Mouse (Mus musculus): Measurements from ENCODE around the gene Nanos1.

Gene Nanos1

GRCm38 (mm10) chr19:60788214-60788960, 32.6 kb downstream of the Nanos1 start:
- no peak for DNase-seq (ENCODE audit: low read depth, low spot score)

- DNase-seq (ENCODE audit: low read depth, low spot score): no peak
Observed at GRCm38 (mm10) chr19:60789452-60789851, 33.7 kb downstream of the Nanos1 start.

- DNase-seq (ENCODE audit: low read depth, low spot score): no peak
Observed at GRCm38 (mm10) chr19:60789919-60790506, 34.2 kb downstream of the Nanos1 start.

DNA sequence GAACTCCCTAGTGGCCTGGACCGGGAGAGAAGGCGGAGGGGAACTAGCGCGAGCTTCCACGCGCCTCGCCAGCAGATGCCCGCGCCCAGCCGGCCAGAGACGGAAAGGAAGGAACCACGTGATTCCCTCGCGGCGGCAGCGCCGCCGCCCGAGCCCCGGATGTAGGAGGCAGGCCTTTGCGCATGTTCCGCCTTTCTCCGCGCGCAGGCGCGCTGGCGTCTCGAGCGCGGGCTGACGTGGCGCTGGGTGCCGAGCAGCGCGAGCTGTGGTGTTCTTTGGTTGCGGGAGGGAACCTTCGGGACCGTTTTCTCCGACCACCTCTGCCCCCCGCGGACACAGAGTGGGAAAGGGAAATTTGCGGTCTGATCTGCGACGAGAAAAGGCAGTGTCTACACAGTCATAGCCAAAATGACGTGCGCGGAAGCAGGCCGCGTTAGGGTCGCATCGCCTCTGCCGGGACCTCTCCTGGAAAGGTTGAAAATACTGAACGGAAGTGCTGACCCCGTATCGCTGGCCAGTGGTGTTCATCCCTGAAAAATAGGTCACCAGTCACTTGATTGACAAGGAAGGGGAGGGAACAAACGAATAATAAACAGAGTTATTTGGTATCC, 34.9 kb downstream of the Nanos1 start, which contains the start of gene Eif3a:
Eif3a (minus strand) TSS at position 108 of the 611 bp plus-strand sequence.
- peak; percentile 97 for DNase-seq (ENCODE audit: low read depth, low spot score)

DNA sequence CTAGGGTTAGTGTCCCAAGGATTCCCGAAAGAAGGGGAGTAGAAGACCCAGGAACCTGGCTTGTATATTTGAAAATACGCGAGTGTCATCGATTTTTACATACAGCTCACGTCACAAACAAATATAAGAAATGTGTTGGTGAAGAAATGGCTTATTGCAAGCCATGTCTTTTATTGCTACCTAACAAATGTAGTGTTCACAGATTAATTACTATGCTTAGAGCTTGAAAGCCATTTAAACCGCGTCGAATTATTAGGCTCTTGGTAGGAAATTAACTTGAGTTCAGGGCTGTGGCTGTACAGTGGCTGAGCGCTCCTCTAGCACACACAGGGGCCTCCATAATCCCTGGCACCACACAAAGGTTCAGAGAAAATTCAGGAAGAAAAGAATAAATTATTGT, 35.4 kb downstream of the Nanos1 start:
- DNase-seq (ENCODE audit: low read depth, low spot score): no peak

DNA sequence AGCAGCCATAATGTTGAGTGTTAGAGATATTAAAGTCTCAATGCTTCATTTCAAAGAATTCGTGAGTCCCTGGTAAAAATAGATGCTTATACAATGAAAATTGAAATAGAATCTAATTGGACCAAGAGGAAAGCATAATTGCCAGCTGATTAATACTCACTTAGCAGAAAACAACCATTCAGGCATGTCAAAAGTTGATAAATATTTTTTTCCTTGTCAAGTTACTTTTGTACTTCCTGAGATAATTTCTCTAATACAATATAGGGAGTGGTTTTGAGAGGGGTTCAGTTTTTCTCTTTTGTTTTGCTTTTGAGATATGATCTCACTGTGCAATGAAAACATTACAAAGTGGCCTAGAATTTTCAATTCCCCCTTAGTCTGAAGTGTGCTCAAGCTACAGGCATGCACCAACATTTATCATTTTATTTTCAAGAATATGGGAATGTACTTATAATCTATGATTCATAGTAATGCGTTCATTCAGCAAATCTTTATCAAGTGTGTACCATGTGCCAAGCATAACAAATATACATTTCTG, 37.5 kb downstream of the Nanos1 start:
- no peak for DNase-seq (ENCODE audit: low read depth, low spot score)

GRCm38 (mm10) chr19:60795244-60795643, 39.5 kb downstream of the Nanos1 start:
- peak; percentile 20 for DNase-seq (ENCODE audit: low read depth, low spot score)

DNA sequence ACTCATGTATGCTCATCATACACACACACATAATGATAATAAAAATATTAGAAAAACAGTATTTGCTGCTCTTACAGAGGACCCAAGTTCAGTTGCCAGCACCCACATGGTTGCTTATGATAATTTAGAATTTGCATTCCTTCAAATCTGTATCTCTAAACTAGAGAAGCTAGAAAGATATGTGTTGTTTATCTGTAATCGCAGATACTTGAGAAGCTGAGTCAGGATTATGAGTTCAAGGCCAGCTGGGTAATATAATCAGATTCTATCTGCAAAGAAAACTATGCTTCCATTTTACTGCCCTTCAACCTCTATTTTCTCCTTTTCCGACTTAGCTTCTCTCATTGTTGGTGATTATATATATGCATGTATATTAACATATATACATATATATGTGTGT, 41.6 kb downstream of the Nanos1 start:
- DNase-seq (ENCODE audit: low read depth, low spot score): no peak

DNA sequence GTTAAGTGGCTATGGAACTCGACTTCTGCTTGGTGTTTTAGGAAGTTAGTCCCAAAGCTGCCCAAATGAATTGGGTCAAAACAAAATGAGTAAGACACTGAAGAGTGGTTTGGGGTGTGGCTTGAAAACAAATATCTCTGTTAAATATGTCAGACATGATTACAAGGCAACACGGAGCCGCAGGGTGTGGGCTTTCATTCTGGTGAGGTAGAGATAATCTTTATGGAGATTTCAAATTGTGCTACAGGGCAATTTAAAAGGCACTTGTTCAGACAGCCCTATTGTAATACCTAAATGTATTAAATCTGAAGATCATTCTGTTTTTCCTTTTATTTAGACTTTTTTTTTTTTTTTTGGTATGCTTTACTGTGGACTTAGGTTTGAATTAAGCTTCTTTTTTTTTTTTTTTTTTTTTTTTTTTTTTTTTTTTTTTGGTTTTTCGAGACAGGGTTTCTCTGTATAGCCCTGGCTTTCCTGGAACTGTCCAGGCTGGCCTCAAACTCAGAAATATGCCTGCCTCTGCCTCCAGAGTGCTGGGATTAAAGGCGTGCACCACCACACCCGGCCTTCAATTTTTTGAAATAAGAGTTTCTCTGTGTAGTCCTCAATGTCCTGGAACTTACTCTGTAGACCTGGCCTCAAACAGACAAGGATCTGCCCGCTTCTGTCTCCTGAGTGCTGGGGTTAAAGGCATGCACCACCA, 44.2 kb downstream of the Nanos1 start:
- DNase-seq (ENCODE audit: low read depth, low spot score): no peak

DNA sequence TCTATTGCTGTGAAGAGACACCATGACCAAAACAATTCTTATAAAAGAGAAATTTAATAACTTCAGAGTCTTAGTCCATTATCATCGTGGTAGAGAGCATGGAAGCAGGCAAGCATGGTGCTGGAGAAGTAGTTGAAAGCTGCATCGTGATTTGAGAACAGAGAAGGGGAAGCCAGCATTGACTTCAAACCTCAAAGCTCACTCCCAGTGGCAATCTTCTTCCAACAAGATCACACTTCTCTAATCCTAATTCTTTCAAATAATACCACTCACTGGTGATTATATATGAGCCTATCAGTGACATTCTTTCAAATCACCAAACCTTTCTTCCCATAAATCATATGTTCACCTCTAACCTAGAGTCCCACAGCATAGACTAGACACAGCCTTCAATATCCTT, 49.1 kb downstream of the Nanos1 start:
- no peak for DNase-seq (ENCODE audit: low read depth, low spot score)

Measured in brain, adult 2 months (tissue).